Mouse (Mus musculus) adipocyte (in vitro differentiated cells): ENCODE measurements around the gene Ap1b1.

Experiments
- DNase-seq: peaks from one replicate; pipeline ENCODE4 v3.0.0-alpha.2; 2016; ENCODE audit warnings: low spot score

The Ap1b1 gene

DNA sequence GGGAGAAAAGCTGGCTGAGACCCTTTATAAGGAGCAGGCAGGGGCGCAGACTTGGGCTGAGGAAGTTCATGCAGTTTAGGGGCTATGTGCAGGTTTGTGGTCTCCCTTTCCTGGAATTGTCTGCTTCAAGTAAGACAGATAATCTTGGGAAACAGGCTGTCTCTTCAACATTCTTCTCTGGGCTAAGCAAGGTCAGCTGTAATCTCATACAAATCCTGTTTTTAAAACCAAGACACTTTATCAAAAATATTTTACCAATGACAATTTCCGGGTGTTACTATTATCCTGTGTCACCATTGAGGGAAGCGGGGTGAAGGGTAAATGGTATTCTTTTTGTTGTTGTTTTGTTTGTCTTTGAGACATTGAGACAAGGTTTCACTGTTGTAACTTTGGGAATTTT, 1.8 kb upstream of the Ap1b1 start:
- DNase-seq: no peak

DNA sequence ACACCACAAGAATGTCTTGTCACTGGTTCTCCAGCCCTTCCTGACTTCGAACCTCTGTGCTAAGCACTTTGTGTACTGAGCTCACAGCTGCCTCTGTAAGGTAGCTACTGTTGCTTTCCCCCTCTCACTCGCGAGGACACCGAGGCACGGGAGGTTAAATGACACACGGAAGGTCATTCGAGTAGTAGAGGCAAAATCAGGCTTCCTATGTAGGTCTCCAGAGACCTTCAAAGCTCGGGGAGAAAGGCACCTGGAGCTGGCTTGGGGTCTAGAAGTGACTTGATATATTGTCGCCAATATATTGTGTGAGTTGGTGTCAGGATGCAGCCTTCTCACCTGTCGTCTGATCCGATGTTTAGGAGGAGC, 846 bp downstream of the Ap1b1 start:
- DNase-seq: no peak

DNA sequence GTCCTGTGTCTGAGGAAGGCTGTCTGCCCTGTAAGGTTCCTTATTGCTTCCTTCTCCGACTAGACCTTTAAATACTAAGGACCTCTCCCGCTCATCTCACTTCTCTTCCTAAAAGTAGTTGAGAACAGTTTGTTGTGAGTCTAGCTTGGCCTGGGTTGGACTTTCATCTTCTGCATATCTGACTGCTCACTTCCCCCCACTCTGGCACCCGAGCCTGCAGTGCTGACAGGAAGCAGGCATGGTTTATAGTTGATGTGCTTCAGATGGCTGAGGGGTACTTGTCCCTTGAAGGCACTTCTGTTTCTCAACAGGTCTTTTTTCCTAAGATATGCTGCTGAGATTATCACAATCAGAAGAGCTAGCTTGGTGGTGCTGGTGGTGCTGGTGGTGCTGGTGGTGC, 2.6 kb downstream of the Ap1b1 start:
- DNase-seq: no peak

DNA sequence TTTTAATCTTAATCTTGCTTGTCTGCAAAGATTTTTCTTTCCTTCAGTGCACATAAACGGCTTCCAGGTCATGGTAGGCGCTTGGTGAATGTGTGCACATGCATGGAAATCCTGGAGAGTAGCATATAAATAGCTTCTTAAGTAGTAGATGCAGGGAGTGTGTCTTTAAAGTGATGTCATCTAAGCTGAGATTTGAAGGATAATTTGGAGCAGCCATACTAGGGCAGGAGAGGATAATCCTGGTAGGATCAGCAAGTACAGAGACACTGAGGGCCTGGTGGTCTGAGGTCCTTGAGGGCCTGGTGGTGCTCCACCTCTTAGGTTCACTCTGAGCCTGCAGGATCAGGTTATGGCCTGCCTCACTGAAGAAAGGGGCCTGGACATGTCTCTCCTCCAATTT, 5.8 kb downstream of the Ap1b1 start:
- DNase-seq: no peak

DNA sequence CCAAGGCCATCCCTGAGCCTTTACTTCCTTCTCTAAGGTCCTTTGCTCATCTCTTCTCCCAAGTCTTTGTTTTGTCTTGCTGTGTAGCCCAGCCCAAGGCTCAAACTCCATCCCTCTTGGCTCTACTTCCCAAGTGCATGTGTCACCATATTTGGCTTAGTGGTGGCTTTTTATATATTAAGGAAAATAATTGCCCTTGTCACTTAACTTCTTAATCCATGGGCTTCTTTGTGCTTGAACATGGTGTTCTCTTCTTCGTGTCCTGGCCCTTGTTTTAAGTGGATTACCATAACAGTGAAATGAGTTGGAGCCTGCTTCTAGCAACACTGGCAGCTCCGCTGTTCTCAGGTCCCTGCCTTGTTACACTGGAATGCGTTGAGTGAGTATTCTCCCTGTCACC, 9.1 kb downstream of the Ap1b1 start:
- DNase-seq: no peak

GRCm38 (mm10) chr11:4996621-4997199, 10.1 kb downstream of the Ap1b1 start:
- peak; percentile 10 for DNase-seq

DNA sequence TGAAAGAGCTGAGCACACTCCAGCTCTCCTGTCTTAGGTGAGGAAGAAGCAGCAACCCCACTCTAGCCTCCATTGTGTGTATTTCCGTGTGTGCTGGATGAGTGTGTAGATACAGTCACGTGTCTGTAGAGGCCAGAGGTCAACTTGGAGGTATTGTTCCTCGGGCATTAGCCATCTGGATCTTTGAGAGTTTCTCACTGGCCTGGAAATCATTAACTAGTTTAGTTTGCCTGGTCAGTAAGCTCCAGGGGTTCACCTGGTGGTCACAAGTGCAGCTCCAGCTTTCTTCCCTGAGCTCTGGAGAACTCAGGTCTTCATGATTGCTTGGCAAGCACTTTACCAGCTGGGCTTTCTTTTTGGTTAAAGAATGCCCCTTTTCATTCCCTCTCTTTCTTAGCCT, 11.7 kb downstream of the Ap1b1 start:
- DNase-seq: no peak

- DNase-seq: no peak
Observed at GRCm38 (mm10) chr11:4998762-4999161, 12.1 kb downstream of the Ap1b1 start.

DNA sequence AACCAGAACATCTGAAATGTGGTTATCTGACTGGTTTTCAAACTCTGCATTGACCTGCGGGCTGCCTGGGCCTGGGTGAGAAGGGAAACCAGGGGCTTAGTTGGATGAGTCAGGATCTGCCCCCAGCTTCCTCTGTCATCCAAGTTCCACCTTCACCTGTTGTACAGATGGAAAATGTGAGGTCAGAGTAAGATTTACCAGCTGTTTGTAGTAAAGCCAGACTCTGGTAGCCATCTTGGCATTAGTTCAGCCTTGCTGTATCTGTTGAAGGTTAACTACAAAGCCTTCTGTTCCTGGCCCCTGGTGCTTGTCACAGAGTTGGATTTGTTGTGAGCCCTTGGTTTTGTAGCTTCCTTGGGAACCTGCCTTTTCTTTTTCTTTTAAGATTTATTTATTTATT, 13.6 kb downstream of the Ap1b1 start:
- no peak for DNase-seq

DNA sequence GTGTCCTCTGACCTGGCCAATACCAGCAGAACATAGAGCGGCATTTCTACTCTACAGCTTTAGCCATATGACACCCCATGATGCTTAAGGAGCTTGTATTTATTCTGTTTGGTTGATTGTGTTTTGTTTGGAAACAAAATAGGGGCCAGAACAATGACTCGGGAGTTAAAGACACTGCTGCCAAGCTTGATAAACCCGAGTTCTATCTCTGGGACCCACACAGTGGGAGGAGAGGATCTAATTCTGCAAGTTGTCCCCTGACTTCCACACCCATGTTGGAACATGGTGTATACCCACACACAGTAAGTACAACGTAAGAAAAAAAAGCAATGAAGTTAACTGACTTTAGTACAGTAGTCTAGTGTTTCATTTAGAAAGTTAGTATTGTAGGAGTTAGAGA, 16.2 kb downstream of the Ap1b1 start:
- DNase-seq: no peak

GRCm38 (mm10) chr11:5005528-5005927, 18.9 kb downstream of the Ap1b1 start:
- DNase-seq: no peak

DNA sequence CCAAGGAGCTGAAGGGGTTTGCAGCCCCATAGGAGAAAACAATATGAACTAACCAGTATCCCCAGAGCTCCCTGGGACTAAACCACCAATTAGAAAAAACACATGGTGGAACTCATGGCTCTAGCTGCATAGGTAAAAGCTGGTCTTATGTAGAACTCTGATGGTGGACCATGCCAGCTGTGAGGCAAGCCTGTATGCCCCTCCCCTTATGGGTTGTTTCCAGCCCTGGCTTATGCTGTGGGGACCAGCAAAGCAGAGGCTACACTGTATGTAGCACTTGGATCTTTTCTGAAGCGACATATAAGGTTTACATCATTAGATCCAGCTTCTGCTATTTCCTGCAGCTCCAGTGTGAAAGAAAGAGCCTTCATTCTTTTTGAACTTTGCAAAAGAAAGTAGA, 20.6 kb downstream of the Ap1b1 start:
- DNase-seq: peak; percentile 26

DNA sequence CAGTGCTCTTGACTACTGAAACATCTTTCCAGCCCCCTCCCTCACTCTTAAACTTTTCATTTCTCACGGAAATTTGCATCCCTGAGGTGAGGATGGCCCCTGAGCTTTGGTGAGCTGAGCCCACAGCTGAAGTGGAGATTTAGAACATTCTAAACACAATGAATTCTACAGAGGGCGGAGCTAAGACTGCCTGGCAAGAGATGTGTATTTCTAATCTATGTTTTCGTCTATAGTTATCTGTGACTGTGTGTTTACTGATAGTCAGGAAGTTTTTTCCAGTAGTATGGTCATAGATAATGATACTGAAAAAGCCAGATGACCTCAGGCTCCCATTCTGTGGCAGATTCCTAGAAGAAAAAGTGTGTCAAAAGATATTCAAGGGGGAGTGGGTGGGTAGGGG, 22.2 kb downstream of the Ap1b1 start:
- DNase-seq: no peak

GRCm38 (mm10) chr11:5009354-5010074, 22.9 kb downstream of the Ap1b1 start:
- no peak for DNase-seq

GRCm38 (mm10) chr11:5010205-5010604, 23.6 kb downstream of the Ap1b1 start:
- peak; percentile 6 for DNase-seq

GRCm38 (mm10) chr11:5011480-5011879, 24.9 kb downstream of the Ap1b1 start:
- DNase-seq: no peak

DNA sequence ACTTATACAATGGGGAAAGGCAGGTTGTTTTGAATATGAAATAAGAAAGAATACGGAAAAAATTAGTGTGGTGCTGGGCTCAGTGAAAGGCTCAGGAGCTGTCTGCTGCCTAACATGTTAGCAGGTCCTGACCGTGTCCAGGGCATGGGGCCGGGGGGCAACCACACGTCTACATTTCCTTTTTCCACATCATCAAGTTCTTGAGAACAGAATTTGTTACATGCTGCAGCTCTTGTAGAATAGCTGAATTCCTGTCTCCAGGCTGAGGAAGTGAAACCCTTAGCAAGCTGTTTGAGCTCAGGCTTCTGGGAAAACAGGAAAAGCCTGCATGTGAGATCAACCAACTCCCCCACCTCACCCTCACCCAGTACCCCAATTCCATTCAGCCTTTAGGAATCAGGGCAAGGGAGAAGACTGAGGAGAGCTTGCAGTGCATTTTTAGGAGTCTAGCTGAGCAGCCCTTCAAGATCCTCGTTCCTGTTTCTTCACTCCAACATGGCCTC, 25.6 kb downstream of the Ap1b1 start:
- no peak for DNase-seq

- peak; percentile 88 for DNase-seq
Observed at GRCm38 (mm10) chr11:5015720-5016119, 29.1 kb downstream of the Ap1b1 start.

DNA sequence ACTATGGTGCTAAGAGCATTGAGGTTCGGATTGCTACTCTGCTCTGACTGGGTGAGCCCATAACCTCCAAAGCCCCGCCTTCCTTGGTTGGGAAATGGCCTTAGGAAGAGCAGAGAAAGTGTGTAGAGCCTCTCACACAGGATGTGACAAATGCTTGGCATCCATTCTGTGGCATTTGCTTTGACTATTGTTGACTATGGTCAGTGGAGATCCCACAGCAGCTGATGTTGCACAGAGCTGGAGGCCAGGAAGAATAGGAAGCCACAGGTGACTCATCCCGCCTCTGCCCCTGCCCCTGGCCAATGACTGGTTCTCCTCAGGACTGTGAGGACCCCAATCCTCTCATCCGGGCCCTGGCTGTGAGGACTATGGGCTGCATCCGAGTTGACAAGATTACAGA, 29.7 kb downstream of the Ap1b1 start:
- DNase-seq: peak; percentile 30

DNA sequence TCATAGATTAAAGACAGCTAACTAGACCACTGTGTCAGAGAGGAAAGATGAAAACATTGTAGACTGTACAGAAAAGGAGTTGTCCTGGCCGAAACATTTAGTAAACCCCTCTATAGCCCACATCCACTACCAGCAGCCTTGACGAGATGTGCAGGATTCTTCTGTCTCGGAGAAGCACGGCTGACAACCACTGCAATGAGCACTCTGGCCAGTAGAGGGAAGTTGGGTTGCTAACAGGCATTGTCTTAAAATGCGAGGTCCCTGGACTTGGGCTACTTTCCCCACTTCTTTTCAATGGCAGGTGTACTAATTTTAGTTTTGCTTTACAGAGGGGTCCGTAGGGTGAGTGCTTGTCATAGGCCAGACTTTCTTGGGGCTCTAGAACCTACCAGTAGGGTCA, 30.9 kb downstream of the Ap1b1 start:
- DNase-seq: no peak

DNA sequence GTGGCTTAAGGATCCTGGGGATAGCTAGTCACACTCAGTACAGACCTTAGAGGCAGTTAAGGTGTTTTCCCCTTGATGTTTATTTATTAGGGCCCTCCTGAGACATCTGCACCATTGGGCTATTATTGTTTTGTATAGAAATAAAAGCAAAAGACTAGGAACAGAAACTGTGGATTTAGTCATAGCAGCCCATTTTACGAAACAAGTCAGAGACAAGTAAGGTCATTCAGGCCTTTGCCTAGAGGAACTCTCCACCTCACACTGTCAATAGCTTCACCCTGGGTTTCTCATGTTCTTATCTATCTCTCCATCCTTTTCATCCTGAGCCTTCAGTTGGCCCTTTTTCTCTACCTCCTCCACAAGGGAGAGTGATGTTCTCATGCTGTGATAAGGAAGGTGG, 38.5 kb downstream of the Ap1b1 start:
- no peak for DNase-seq

GRCm38 (mm10) chr11:5028228-5028627, 41.6 kb downstream of the Ap1b1 start:
- no peak for DNase-seq

DNA sequence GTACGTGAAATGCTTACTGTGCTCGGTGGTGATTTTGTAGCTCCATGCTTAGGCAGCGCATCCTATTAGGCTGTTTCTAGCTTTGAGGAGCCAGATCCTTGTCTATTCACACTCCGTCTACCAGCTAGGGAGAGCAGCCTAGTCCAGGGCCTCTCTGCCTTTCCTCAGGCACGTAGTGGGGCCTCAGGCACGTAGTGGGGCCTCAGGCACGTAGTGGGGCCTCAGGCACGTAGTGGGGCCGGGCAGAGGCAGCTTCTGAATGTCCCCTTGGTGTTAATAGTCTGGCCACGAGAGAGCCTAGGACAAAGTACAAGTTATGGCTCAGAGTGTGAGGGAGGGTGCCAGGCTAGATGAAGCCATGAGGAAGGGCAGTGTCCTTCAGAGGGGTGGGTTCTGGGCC, 46.1 kb downstream of the Ap1b1 start:
- no peak for DNase-seq

DNA sequence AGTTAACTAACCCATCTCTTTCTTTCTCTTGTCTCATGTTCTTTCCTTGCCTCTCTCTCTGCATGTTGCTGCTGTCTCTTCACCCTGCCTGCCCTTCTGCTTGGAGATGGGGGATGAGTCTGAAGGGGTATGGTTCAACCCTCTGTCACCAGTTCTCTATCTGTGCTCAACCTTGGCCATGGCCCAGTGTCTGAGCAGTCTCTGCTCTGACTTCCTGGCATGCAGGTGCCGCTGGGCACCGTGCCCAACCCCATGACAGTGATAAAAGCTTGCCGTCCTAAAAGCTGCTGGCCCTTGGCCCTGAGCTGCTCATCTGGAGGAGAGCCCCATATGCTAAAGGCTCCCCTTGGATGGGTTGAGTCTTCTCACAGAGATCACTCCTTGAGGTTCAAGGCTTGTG, 46.5 kb downstream of the Ap1b1 start:
- no peak for DNase-seq
